In the genomic region with DNA sequence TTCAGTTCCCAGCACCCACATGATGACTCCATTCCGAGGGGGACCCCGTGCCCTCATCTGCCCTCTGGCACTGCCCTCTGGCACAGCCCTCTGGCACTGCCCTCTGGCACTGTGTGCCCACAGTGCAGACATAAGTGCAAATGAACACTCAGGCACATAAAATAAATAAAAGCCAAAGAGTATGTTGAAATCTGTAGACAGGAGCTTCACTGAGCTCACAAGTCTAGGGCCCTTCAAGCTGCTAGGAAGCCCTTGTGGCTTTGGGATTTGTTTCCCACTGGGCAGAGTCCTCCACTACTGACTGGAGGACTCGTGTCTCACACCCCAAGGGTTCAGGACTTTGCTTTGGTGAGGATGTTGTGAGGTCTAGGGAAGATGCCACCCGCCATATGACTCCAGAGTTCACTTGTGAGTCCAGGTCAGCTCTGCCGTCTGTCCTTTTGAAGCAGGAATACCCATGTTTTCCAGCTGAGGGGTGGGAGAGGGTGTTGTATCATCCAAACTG, we compare ENCODE assay signal across 13 mouse cellular contexts. TPM values are rescaled to one million over a fixed set of nuclear protein-coding genes. Genes with fewer than 3 reads are reported as not detected.
A peak's percentile ranks its signal among the peaks of the same experiment; 100 is the strongest.
DNase-seq lines count a peak whose midpoint lies in the region; ATAC-seq and TF ChIP-seq lines count a peak whose summit lies in the region.
"Had no signal": no experiment of that assay in that cellular context is flagged by ENCODE, and none has a peak within 500 bp of the region (broad histone marks: within the 10 kb centered on the region; RNA-seq: fewer than 3 reads in every experiment).

No protein-coding gene starts in this region.

- WGBS in heart, embryonic 13.5 days: 83% methylated on average over 5 of the region's 5 CpGs
- WGBS in lung, embryonic 16.5 days: 73% methylated on average over 5 of the region's 5 CpGs

- no peaks in the 10 kb centered on the region for H3K9me3 ChIP-seq in heart, embryonic 13.5 days
- H3K9me3 ChIP-seq in G1E (replicated peaks): no peaks in the 10 kb centered on the region
- no peaks in the 10 kb centered on the region for H3K9me3 ChIP-seq in erythroblast, embryonic 14.5 days (ENCODE audit: control insufficient read depth, low read length)
- no peaks in the 10 kb centered on the region for H3K9me3 ChIP-seq in lung, embryonic 16.5 days (ENCODE audit: control insufficient read depth, low read length)

- no peak for ATAC-seq in heart, embryonic 13.5 days (ENCODE audit: extremely low read depth, insufficient number of reproducible peaks, low FRiP score, low TSS enrichment)
- no peak for ATAC-seq in G1E (ENCODE audit: extremely low read depth, insufficient number of reproducible peaks, low FRiP score, poor library complexity, severe bottlenecking)
- 0 out of 2 replicates have a peak, but pooled peaks have one; percentile 6 for ATAC-seq in lung, embryonic 16.5 days (ENCODE audit: low read depth)
- ATAC-seq: hindbrain, embryonic 16.5 days had no signal

- H3K4me1 ChIP-seq in heart, embryonic 13.5 days: peaks cover 59% of the 10 kb centered on the region
- H3K4me1 ChIP-seq in G1E (ENCODE audit: insufficient read depth, low read depth, low read length): peaks cover 85% of the 10 kb centered on the region
- H3K4me1 ChIP-seq in erythroblast, embryonic 14.5 days (ENCODE audit: control insufficient read depth): peaks cover 79% of the 10 kb centered on the region
- H3K4me1 ChIP-seq in lung, embryonic 16.5 days (replicated peaks; ENCODE audit: control insufficient read depth, insufficient read depth, low read length): peaks cover 34% of the 10 kb centered on the region

- DNase-seq in heart, postnatal 4 days: no peak
- no peak for DNase-seq in G1E (ENCODE audit: low spot score)
- no peak for DNase-seq in testis, postnatal 14 days (ENCODE audit: low spot score)
- no peak for DNase-seq in kidney, adult 18-20 months
- no peak for DNase-seq in spleen, postnatal 36 days (ENCODE audit: low spot score in 2 of 2)
- DNase-seq: cerebellum, adult 11-12 months; layer of hippocampus, adult 9-11 months; left cerebral cortex, postnatal 4 days; thymus, postnatal 14 days had no signal

- no peaks in the 10 kb centered on the region for H3K27me3 ChIP-seq in heart, embryonic 13.5 days (replicated peaks)
- H3K27me3 ChIP-seq in G1E (ENCODE audit: insufficient read depth, low read length): no peaks in the 10 kb centered on the region
- no peaks in the 10 kb centered on the region for H3K27me3 ChIP-seq in erythroblast, embryonic 14.5 days (ENCODE audit: control insufficient read depth)
- no peaks in the 10 kb centered on the region for H3K27me3 ChIP-seq in lung, embryonic 16.5 days (ENCODE audit: control insufficient read depth, insufficient read depth, low read depth, low read length)

- H3K36me3 ChIP-seq in heart, embryonic 13.5 days: peaks cover 17% of the 10 kb centered on the region
- H3K36me3 ChIP-seq in G1E (replicated peaks): peaks cover 50% of the 10 kb centered on the region
- peaks cover 77% of the 10 kb centered on the region for H3K36me3 ChIP-seq in erythroblast, embryonic 14.5 days (ENCODE audit: control insufficient read depth)
- 0 out of 2 replicates have a peak, but pooled peaks cover 3% of the 10 kb centered on the region for H3K36me3 ChIP-seq in lung, embryonic 16.5 days (ENCODE audit: control insufficient read depth, insufficient read depth, low read length)

- H3K4me3 ChIP-seq in heart, embryonic 13.5 days: 0 out of 2 replicates have a peak overlapping the region, but pooled peaks have one; percentile 12
- H3K4me3 ChIP-seq in G1E (ENCODE audit: low read depth, low read length): peak overlapping the region; percentile 64; the same call in 1 of the 2 replicates
- H3K4me3 ChIP-seq in erythroblast, embryonic 14.5 days (replicated peaks): peak overlapping the region; percentile 89
- no peak overlapping the region for H3K4me3 ChIP-seq in lung, embryonic 16.5 days (ENCODE audit: low read length)

- H3K4me2 ChIP-seq in heart, embryonic 13.5 days: peak overlapping the region; percentile 42
- H3K4me2 ChIP-seq in lung, embryonic 16.5 days (ENCODE audit: low read depth, low read length): no peak overlapping the region

- no peak for TF ChIP-seq CTCF in G1E (IDR thresholded peaks at IDR 0.05; ENCODE audit: low read depth, low read length)

- H3K9ac ChIP-seq in heart, embryonic 13.5 days: peak overlapping the region; percentile 47; the same call in 1 of the 2 replicates
- no peak overlapping the region for H3K9ac ChIP-seq in lung, embryonic 16.5 days (ENCODE audit: low read length)

- peak overlapping the region; percentile 41 for H3K27ac ChIP-seq in heart, embryonic 13.5 days (replicated peaks)
- H3K27ac ChIP-seq in lung, embryonic 16.5 days (ENCODE audit: low read length): 0 out of 2 replicates have a peak overlapping the region, but pooled peaks have one; percentile 22

RNA-seq across cellular contexts. Expression of a gene that starts 1.4 kb away (rescaled TPM):
- 101 and 108 TPM in 2 replicates for polyA plus RNA-seq in heart, embryonic 13.5 days (2015; fragmentation: Nextera tagmentation; extraction: Ambion mirVana)
- total RNA-seq in heart, postnatal 4 days (2021): 100 to 1,000 TPM; 116 to 122 TPM
- total RNA-seq in G1E (2014; fragmentation: Nextera tagmentation): 51.1 and 59.0 TPM in 2 replicates
- 36.7 and 53.7 TPM in 2 replicates for total RNA-seq in G1E (2017)
- polyA plus RNA-seq in G1E (2012): 25.2 and 47.5 TPM in 2 replicates
- 7.4 and 19.9 TPM in 2 replicates for polyA plus RNA-seq in erythroblast, embryonic 14.5 days (2012)
- polyA plus RNA-seq in lung, embryonic 16.5 days (2015; fragmentation: Nextera tagmentation; extraction: Ambion mirVana): 124 and 125 TPM in 2 replicates

RNA-seq across cellular contexts. Expression of a gene that starts 1.9 kb away (rescaled TPM):
- 34.5 and 37.4 TPM in 2 replicates for polyA plus RNA-seq in heart, embryonic 13.5 days (2015; fragmentation: Nextera tagmentation; extraction: Ambion mirVana)
- total RNA-seq in heart, postnatal 4 days (2021): 10 to 100 TPM; 26.7 to 29.0 TPM
- total RNA-seq in G1E (2014; fragmentation: Nextera tagmentation) (25.3 and 50.3 TPM in 2 replicates), G1E (2017) (12.8 and 18.3 TPM in 2 replicates)
- polyA plus RNA-seq in G1E (2012): 16.4 and 18.5 TPM in 2 replicates
- 16.0 and 18.6 TPM in 2 replicates for polyA plus RNA-seq in erythroblast, embryonic 14.5 days (2012)
- 22.0 and 22.1 TPM in 2 replicates for polyA plus RNA-seq in lung, embryonic 16.5 days (2015; fragmentation: Nextera tagmentation; extraction: Ambion mirVana)
